Mouse (Mus musculus) urinary bladder, postnatal 10 days (tissue): ENCODE measurements around the gene Rbbp8nl.
A peak's percentile ranks its signal among the peaks of the same experiment; 100 is the strongest.

Experiments
- DNase-seq: peaks from one replicate; pipeline ENCODE4 v3.0.0; 2022; ENCODE audit warnings: low spot score

Rbbp8nl gene

GRCm38 (mm10) chr2:180257963-180258865, 31.5 kb downstream of the Rbbp8nl start:
- DNase-seq: no peak

- peak; percentile 90 for DNase-seq
Observed at GRCm38 (mm10) chr2:180257001-180257521, 32.6 kb downstream of the Rbbp8nl start, which contains the start of gene Rps21. Rps21 (plus strand) TSS chr2:180257377.

GRCm38 (mm10) chr2:180256296-180257000, 33.2 kb downstream of the Rbbp8nl start:
- no peak for DNase-seq

GRCm38 (mm10) chr2:180255701-180256100, 34.0 kb downstream of the Rbbp8nl start:
- no peak for DNase-seq

GRCm38 (mm10) chr2:180254436-180255209, 35.1 kb downstream of the Rbbp8nl start:
- no peak for DNase-seq

GRCm38 (mm10) chr2:180251838-180252237, 37.8 kb downstream of the Rbbp8nl start:
- no peak for DNase-seq

- DNase-seq: no peak
Observed at GRCm38 (mm10) chr2:180250930-180251611, 38.6 kb downstream of the Rbbp8nl start.

- DNase-seq: no peak
Observed at GRCm38 (mm10) chr2:180248947-180249660, 40.6 kb downstream of the Rbbp8nl start.

GRCm38 (mm10) chr2:180247916-180248315, 41.8 kb downstream of the Rbbp8nl start:
- DNase-seq: no peak

GRCm38 (mm10) chr2:180243108-180243507, 46.6 kb downstream of the Rbbp8nl start:
- no peak for DNase-seq

GRCm38 (mm10) chr2:180238591-180238990, 51.1 kb downstream of the Rbbp8nl start:
- DNase-seq: no peak

GRCm38 (mm10) chr2:180237601-180238345, 51.9 kb downstream of the Rbbp8nl start:
- no peak for DNase-seq

- DNase-seq: no peak
Observed at GRCm38 (mm10) chr2:180236930-180237329, 52.7 kb downstream of the Rbbp8nl start.

- DNase-seq: no peak
Observed at GRCm38 (mm10) chr2:180236500-180236899, 53.2 kb downstream of the Rbbp8nl start.

- DNase-seq: no peak
Observed at GRCm38 (mm10) chr2:180235788-180236187, 53.9 kb downstream of the Rbbp8nl start.

GRCm38 (mm10) chr2:180234980-180235379, 54.7 kb downstream of the Rbbp8nl start:
- no peak for DNase-seq

- DNase-seq: no peak
Observed at GRCm38 (mm10) chr2:180234353-180234752, 55.3 kb downstream of the Rbbp8nl start.

GRCm38 (mm10) chr2:180233101-180233904, 56.4 kb downstream of the Rbbp8nl start:
- no peak for DNase-seq

- DNase-seq: no peak
Observed at GRCm38 (mm10) chr2:180230482-180230881, 59.2 kb downstream of the Rbbp8nl start.
